Mouse (Mus musculus) heart, adult 18-20 months (tissue): Measurements from ENCODE around the gene Plch2. TPM values are rescaled to one million over a fixed set of nuclear protein-coding genes. Genes with fewer than 3 reads are reported as not detected.
A peak's percentile ranks its signal among the peaks of the same experiment; 100 is the strongest.

Experiments
- DNase-seq, 2 experiments: peaks; one replicate each; pipeline ENCODE4 v3.0.0; 2021 to 2022; ENCODE audit warnings: mixed read lengths in 1 of 2
- total RNA-seq, 2 experiments: library from RNA; stranded (reverse); gene quantifications; 2 replicates each; pipeline ENCODE4 v1.2.3; 2021

Plch2 gene
- total RNA-seq, 2 experiments from 2014 or later = 0.28 TPM; not detected in 1

DNA sequence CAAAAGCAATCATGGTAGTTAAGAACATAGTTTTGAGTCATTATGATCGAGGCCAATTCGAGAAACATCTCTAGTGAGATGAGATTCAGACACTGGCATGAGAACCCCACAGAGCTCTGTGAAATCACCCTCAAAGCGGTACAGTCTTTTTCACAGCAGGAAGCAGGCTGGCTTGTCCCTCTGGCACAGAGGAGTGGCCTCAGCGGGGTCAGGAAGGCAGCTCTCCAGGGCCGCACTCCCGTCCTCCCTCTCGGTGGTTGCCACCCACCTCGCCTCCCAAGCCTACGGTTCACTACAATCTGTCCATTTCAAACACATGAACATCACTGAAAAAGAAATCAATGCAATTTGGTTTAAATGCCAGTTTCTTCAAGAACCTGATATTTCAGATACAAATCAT, 17.8 kb upstream of the Plch2 start:
- no peak for DNase-seq

DNA sequence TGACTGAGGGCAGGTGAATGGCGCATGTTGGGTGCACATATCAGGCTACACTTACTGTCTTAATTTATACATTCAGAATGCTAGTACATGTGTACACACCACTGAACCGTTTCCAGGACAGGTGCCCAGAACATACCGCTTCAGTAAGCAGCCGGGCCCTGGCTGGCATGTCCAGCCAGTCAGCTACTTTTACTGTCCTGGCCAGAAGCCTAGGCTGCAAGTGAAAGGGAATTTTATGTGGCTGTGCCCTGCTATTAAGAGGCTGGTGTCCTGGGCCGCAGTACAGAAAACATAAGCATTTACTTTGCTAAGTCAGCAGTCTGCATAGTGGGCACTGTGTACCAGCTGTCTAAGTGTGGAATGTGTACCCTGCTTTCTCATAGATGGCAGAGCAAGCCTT, 14.3 kb upstream of the Plch2 start:
- peak in 1 of 2 experiments; percentile 45 for DNase-seq

DNA sequence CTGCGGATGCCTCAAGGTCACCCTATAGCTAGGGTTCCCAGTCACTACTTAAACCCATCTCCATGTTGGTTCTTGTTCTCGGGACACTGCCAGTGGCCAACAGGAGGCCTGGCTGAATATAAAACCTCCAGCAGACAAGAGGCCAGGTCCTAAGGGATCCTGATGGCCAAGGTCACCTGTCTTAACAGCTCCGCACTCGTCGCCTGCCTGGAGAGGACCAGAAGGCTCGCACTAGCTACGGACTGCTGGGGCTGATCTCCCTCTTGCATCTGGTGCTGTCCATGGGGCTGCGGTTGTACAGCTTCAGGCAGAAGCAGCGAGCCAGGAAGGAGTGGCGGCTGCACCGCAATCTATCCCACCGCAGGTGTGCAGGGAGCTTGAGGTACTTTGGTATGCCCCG, 13.6 kb upstream of the Plch2 start:
- DNase-seq = no peak

- no peak for DNase-seq
Measured at GRCm38 (mm10) chr4:155069191-155069590, 12.6 kb upstream of the Plch2 start.

- DNase-seq = no peak
Measured at GRCm38 (mm10) chr4:155068357-155068972, 11.9 kb upstream of the Plch2 start.

DNA sequence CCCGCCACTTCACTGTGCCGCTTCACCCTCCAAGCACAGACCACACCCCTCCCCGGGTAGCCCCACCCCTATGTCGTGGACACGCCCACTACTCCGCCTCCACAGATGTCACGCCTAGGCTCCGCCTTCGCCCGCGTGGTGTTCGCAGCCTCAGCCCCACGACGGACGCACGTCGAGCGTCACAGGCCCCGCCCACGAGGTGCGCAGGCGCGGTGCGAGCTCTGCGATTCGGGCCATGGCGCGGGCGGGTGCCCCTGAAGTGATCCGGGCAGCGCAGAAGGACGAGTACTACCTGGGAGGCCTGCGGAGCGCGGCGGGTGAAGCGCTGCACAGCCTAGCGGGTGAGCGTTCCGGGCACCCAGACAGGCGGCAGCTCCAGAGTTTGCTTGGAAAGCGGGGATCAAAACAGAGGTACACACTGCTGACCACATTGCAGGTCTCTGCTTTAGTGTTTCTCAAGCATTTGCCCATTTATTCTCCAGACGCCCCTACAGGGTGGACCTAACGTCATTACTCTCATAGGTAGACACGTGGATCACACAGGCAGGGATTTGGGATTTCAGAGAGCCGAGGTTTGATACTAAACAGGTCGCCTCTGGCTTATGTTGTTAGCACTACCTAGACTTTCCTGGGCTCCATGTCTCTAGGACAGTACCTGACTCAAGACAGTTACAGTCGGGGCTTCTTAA, 10.4 kb upstream of the Plch2 start, which contains the start of gene Pex10:
Pex10 (plus strand) TSS at position 183 of the 689 bp plus-strand sequence.
- DNase-seq = peak; percentile 97 to 99

GRCm38 (mm10) chr4:155065970-155066833, 9.6 kb upstream of the Plch2 start:
- peak; percentile 88 to 94 for DNase-seq

- no peak for DNase-seq
Measured at GRCm38 (mm10) chr4:155064474-155064873, 7.9 kb upstream of the Plch2 start.

GRCm38 (mm10) chr4:155063895-155064294, 7.3 kb upstream of the Plch2 start:
- DNase-seq = no peak

DNA sequence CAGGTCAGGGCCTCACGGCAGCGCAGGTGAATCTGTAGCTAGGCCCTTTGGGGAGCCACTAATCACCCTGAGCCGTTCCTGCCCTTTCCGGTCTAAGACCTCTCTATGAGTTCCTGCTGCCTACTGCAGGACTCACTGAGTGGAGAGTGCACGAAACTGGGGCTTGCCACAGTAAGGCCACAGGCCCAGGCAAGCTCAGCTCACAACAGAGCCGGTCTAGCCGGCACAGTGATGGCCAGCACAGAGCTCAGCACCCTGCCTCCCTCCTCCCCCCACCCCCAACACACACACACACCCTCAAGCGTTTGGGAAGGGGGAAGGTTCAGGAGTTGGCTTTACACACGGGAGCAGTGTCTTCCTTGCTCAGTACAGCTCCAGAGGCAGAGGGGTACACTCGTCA, 1.7 kb upstream of the Plch2 start:
- DNase-seq = no peak

DNA sequence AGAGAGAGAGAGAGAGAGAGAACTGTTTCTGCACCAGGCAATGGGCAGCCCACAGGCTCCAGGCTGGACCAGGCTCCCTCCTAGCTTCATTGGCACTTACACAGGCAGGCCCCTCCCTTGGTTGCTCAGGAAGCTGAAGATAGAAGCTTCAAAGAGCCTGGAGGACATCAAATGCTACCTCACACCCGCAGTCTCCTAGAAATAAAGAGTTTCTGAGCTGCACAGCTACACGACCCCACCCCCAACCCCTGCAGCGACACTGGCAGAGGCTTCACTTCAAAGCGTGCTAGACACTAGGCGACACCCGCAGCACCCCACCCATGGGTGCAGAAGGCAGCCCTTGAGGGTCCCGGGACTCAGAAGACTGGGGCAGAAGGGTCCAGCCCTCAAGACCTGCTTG, 6.5 kb downstream of the Plch2 start:
- DNase-seq = no peak

GRCm38 (mm10) chr4:155046636-155047035, 9.9 kb downstream of the Plch2 start:
- DNase-seq = no peak

DNA sequence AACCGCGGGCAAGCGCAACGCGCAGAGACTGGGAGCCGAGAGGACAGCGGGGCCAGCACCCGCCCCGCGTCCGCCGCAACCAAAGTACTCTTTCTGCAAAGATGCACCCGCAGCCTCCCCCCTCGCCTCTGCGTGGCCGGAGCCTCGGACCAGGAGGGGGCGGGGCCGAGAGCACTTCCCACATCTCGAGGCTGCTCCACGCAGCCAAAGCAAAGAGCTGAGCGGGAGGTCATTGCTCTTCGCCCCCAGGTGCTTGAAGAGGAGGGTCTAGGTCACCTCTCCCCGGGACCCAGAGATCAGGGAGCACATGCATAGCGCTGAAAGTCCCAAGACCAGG, 13.3 kb downstream of the Plch2 start:
- DNase-seq = no peak

- DNase-seq = no peak
Measured at GRCm38 (mm10) chr4:155042606-155043288, 13.8 kb downstream of the Plch2 start.

GRCm38 (mm10) chr4:155040696-155041095, 15.9 kb downstream of the Plch2 start:
- DNase-seq = no peak

GRCm38 (mm10) chr4:155040197-155040596, 16.4 kb downstream of the Plch2 start:
- DNase-seq = no peak

DNA sequence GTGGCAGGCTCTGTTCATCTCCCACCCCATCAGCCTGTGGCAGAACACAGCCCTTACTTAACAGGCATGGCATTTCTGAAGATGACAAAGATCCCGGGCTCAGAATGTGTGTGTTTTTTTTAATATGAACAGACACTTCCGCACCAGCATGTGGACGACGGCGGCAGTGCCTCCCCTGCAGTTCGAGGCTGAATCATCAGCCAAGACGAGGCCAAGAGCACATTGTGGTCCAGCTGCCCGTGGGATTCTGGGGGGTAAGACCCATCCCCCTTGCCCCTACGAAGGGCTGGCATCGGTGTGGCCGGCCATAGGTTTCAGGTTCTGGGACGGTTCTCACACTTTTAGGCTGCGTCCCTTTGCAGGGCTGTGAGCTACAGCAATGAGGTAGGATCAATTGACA, 21.8 kb downstream of the Plch2 start:
- no peak for DNase-seq

DNA sequence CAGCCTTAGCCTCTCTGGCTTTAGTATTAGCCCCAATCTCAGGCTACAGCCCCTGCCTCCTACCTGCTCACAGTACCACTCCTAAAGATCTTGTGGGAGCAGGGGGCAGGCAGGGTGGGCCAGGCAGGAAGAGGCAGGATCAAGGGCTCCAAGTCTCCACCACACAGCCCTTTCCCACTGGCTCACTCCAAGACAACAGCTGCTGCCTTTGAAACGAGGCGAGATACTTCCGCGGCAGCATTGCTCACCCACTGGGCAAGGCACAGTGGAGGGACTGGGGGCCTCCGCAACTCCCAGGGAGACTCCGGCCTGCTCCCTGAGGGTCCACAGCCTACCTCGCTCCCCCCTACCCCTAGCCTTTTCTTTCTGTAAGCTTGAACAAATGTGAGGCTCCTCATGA, 22.4 kb downstream of the Plch2 start:
- DNase-seq = no peak

DNA sequence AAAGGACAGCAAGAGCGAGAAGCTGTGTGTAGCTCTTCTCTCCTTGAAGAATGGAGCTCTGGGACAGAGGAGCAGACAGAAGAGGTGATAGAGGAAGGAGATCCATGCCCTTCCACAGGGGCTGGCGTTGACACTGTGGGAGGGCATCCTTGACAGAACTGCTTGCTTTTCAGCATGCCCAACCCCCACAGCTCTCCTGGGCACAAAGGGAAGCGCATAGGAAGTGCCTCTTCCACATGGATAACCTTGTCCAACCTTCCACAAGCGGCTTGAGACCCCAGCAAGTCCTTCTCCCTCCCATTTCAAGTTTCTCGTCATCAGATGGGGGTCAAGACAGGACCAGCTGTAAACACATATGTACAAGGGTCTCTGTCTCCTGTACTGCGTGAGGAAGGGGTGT, 23.5 kb downstream of the Plch2 start:
- no peak for DNase-seq

DNA sequence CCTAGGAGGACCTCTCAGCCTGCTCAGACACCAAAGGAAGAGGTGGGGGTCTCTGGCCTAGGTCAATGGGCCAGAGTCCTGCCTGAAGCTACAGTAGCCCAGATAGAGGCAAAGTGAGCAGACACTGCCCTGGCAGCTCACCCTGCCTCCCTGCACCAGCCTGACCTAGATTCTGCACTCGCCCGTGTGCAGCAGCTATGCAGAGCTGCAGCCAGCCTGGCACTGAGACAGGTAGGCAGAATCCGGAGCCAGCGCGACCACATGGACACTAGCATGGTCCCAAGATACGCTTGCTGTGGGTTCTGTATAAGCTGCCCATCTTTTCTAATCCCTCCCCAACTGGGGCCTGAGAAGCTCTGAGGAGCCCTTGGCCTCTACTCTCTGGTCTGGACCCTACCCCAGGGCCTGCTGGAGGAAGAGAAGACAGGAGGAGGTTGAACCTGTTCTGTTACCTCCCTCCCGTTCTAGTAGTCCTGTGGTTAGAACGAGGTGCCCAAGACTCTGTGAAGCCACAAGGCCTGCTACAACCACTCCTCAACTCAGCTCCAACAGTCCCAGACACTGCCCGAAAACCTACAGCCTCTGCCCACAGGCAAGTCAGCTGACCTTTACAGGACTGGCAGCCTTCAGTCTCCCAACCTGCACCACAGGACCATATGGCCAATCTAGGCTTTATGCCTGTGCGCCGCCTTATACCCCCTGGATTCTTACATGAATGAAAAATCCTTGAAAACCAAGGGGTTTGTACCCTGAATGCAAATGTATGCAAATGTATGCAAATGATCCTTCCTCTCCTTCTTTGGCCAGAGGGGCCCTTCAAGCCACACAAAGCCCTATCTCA, 32.2 kb downstream of the Plch2 start:
- DNase-seq = no peak

DNA sequence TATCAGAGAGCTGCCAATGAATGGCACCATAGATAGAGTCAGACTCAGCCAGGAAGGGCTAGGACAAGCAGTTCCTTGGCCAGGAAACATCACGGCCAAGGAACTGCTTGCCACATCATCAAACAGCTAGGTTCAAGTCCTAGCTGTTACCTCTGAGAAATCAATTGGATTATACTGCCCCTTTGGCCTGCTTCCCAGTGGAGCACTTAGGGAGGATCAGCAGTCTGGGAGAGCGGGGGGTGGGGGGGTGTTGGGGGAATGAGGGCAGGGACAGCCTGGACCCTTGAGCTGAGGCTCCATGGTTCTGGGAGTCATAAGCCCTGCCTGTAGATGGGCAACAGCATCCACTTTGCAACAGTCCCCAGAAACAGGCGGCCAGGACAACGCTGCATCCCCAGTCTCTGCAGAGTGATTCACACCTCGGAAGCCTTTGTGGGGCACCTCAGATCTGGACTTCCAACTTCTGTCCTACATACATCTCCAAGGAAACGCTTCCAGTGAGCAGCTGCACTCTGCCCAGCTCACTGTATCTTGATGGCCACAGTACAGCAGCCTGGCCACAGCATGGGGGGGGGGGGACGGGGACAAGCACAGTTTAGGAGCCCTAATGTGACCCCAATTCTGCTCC, 34.2 kb downstream of the Plch2 start:
- DNase-seq = no peak
